Mouse (Mus musculus): ENCODE measurements around the gene Styxl1. TPM values are rescaled to one million over a fixed set of nuclear protein-coding genes. Genes with fewer than 3 reads are reported as not detected.

Styxl1 gene
- total RNA-seq, 2 experiments from 2014 or later: not detected

DNA sequence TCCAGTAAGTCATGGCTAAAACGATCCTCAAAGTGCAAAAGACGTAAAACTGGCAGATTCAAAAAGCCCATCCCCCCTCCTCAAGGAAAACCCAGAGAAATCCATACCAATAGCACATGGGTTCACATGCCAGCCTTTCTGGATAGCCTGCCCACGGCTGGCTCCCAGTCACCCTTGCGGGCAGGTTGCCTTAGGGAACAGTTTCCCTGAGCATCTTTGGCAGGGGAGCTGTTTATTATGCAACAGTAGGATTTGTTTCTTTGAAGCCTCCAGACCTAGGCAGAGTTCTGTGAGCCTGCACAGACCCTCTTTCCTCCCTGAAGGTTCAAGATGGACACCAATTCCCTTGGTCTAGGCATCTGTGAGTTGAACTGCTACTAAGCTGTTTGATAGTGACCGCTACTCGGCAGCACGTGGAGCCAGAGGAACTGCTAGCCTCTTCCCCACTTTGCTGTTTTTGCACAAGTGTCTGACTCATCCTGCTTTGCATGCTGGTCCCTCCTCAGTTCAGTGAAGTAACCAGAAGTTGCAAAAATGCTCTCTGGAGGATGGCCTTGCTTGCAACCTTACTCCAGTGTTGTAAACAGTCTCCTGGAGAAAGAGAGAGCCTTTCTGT, 67.5 kb downstream of the Styxl1 start:
- no peak for DNase-seq (ENCODE audit: low spot score in 2 of 2)
- intact Hi-C loops (cut with DNase I): no loop called here

DNA sequence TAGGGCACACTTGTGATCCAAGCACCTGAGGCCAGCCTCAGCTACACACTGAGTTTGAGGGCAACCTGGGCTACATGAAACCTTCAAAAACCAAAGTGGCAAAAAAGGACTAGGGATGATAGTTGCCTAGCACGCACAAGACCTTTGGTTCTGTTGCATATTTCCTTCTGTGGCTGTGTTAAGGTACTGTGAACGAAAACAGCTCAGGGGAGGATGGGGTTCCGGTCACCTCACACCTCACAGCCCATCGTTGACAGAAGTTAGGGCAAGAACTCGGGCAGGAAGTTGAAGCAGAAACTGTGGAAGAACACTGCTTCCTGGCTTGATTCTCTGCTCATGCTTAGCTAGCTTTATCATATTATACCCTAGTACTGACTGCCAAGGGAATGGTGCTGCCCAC, 68.5 kb downstream of the Styxl1 start:
- no peak for DNase-seq (ENCODE audit: low spot score in 2 of 2)
- intact Hi-C loops (cut with DNase I): no loop called here

DNA sequence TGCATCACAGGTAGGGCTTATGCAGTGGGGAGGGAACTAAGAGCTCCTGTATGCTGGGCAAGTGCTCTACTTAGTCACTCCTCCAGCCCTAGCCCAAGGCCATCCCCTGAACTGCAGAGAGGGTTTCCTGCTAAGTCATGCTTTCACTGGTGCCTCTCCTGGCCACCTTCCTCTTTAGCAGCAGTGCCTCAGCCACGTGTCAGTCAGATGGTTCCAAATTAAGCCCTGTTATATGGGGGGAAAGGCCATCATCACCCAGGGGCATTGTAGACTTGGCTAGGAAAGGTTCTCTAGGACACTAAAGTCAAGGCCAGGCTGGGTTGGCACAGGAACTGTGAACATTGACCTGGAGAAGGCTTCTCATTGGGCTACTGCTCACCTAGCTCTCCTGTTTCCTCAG, 70.3 kb downstream of the Styxl1 start:
- DNase-seq (ENCODE audit: low spot score in 2 of 2): no peak
- intact Hi-C loops (cut with DNase I): no loop called here

DNA sequence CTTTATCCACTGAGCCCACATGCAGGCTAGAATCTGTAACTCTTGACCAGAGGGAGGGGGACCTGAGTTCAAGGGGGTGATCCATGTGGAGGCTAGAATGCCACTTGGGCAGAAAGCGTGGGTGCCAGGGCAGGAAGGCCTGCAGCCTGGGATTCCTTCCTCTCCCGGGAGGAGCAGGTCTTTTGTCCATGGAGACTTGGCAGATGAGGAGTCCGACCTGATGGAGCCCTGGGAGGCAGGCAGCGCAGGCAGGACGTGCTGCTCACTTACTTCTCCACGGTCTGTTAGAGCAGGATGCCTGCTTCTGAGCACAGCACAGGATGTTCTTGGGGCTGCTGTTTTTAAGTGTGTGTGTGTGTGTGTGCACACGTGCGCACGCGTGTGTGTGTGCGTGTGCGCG, 71.1 kb downstream of the Styxl1 start:
- intact Hi-C loops (cut with DNase I): no loop called here
- DNase-seq (ENCODE audit: low spot score in 2 of 2): no peak

DNA sequence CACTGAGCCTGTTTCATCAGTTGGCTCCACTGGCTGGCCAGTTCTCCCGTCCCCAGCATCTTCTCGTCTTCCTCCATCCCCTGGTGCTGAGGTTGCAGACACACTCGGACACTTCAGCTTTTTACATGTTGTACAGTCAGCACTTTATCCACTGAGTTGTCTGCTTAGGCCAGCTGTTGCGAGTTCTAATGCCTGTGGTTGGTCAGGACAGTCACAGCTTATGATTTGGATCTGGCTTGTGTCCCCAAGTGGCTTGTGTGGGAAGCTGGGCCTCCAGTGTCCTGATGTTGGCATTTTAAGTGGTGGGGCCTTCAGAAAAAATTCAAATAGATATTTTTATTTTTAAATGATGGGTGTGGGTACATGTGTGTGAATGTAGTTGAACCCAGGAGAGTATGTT, 72.8 kb downstream of the Styxl1 start:
- DNase-seq (ENCODE audit: low spot score in 2 of 2): no peak
- intact Hi-C loops (cut with DNase I): no loop called here

DNA sequence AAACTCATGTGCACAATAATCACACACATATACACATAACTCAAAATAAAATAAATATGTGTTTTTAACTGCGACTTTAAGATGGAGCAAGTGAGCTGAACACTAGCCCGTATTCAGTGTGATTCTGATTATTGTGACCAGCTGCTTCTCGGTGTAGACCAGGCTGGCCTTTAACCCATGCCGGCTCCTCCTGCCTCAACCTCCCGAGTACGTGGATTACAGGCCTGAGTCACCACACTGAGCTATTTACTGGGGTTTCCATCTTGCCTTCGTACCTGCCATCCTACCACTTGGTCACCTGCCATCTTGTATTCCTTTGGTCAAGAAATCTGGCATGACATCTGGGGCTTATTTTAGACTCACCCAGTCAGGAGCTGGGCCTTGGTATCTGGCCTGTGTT, 74.8 kb downstream of the Styxl1 start:
- intact Hi-C loops (cut with DNase I): no loop called here

DNA sequence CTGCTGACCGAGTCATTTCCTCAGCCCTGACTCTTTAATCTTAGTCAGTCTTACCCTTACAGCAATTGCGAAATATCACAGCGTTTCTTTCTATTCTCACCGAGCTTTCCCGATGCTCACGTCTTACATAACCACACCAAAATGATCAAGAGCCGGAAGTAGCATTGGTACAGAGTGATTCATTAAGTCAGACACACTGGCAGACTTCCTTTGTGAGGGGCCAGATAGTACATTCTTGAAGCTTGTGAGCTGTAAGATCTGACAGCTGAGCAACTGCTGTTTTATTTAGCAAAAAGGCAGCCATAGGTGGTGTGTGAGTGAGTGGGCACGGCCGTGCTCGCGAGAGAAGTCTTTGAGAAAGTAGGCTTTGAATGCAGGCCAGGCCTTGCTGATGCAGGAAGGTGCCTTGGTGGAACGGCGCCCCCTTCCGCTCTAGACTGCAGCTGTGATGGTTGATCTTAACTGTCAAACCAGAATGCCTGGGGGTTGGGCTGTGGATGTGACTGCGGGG, 75.4 kb downstream of the Styxl1 start:
- intact Hi-C loops (cut with DNase I): no loop called here
- DNase-seq (ENCODE audit: low spot score in 2 of 2): peak; percentile 67 to 72

More for the DNA sequence above, 74.8 kb downstream of the Styxl1 start:
- DNase-seq (ENCODE audit: low spot score in 2 of 2): no peak

DNA sequence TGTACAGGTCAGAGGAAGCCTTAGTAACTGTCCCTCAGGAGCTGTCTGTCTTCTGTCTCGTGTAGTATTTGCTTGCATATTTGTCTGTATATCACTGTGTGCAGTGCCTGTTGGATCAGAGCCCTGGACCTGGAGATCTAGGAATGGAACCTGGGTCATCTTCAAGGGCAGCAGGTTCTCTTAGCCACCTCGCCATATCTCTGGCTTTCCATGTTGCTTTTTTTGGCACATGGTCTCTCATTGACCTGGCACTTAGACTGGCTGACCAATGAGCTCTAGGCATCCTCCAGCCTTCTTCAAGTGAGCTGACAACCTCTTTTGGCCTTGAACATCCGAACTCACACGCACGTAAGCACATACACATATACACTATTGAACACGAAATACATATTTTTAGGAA, 76.0 kb downstream of the Styxl1 start:
- intact Hi-C loops (cut with DNase I): no loop called here
- DNase-seq (ENCODE audit: low spot score in 2 of 2): no peak

DNA sequence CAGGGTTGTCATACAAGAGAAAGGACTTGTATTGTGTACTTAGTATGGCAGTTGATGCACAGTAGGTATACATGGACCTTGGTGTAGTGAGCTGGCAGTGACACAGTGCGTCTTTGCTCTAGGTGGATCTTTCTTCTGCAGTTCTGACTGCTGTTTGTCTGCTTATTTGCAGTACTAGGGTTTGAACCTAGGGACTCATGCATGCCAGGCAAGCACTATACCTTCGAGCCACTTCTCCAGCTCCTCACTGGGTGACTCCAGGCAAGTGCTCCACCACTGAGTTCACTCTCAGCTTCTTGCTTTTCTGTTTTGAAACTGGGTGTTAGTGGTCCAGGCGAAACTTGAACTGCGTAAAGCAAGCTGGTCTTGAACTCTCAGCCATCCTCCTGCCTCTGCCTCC, 76.6 kb downstream of the Styxl1 start:
- intact Hi-C loops (cut with DNase I): no loop called here
- DNase-seq (ENCODE audit: low spot score in 2 of 2): no peak

DNA sequence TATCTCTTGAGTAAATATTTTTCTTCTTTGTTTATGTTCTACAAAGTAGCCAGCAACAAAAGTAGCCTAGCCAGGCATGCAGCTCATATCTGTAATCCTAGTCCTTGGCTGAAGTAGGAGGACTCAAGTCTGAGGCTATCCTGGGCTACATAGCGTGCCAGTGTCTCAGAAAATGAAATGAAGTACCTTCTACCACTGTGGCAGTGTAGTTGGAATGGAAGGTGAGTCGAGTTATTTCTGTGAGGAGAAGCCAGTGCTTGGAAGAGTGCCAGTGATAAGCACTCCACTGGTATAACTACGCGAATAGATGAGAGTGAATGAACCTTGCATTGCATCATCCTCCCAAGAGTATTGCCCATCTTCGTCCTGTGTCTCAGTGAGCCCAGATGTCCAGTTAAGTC, 80.5 kb downstream of the Styxl1 start:
- DNase-seq (ENCODE audit: low spot score in 2 of 2): no peak
- intact Hi-C loops (cut with DNase I): no loop called here

Small RNA genes within 50 kb of the gene (microRNA-seq; reads per million reads assigned to microRNA genes)
- 2.0 reads per million for gene Mir7034

Other genes with a start within 250 kb of the Styxl1 start
- 10 to 100 TPM; 44.6 to 61.3 TPM for gene Hip1, start 233.3 kb downstream of the Styxl1 start, total RNA-seq (2021)
- gene Ccl26, start 214.8 kb downstream of the Styxl1 start, total RNA-seq (2021): not detected
- gene Ccl24, start 205.3 kb downstream of the Styxl1 start, total RNA-seq (2021): under 1 TPM in 1 of 2 experiments, not detected in 1; 0.64 TPM
- 10 to 100 TPM; 77.2 to 90.2 TPM for gene Rhbdd2, start 145.8 kb downstream of the Styxl1 start, total RNA-seq (2021)
- gene Por, start 108.4 kb downstream of the Styxl1 start, total RNA-seq (2021): 10 to 100 TPM; 83.7 to 90.9 TPM
- 10 to 100 TPM; 15.6 to 18.0 TPM for gene Tmem120a, start 33.9 kb downstream of the Styxl1 start, total RNA-seq (2021)
- 100 to 1,000 TPM; 374 to 435 TPM for gene Mdh2, start 95 bp upstream of the Styxl1 start, total RNA-seq (2021)
- 100 to 1,000 TPM in 1 of 2 experiments, 10 to 100 TPM in 1; 65.0 to 119 TPM for gene Srrm3, start 28.5 kb upstream of the Styxl1 start, total RNA-seq (2021)
- 10 to 100 TPM; 11.6 to 24.2 TPM for gene Hspb1, start 109.5 kb upstream of the Styxl1 start, total RNA-seq (2021)
- gene Ywhag, start 156.2 kb upstream of the Styxl1 start, total RNA-seq (2021): 1,000 to 10,000 TPM; 1,175 to 1,315 TPM
- gene Ssc4d, start 196.1 kb upstream of the Styxl1 start, total RNA-seq (2021): 1 to 10 TPM; 1.4 TPM
- gene Zp3, start 201.7 kb upstream of the Styxl1 start, total RNA-seq (2021): not detected
- gene Dtx2, start 216.4 kb upstream of the Styxl1 start, total RNA-seq (2021): 1 to 10 TPM; 7.7 to 8.4 TPM

All from left cerebral cortex, postnatal 36 days (tissue).